Mouse (Mus musculus) olfactory bulb, adult 2 months (tissue): ENCODE measurements around the gene Pogz. TPM values are rescaled to one million over a fixed set of nuclear protein-coding genes. Genes with fewer than 3 reads are reported as not detected.
"Not testable (repeated sequence)": the region's sequence is repeated elsewhere in the genome, so short reads cannot be mapped to it uniquely, and the experiment has no call there.

Source experiments
- H3K27ac ChIP-seq: fragments of 200-500 bp; 2 replicates; pipeline ENCODE4 v1.5.1; 2012; ENCODE audit warnings: low read depth, low read length; ENCODE audit not compliant: insufficient read depth
- H3K4me1 ChIP-seq: fragments of 200-500 bp; 2 replicates; pipeline ENCODE4 v1.6.1; 2012; ENCODE audit warnings: low read length; ENCODE audit not compliant: control insufficient read depth, insufficient read depth
- H3K4me3 ChIP-seq: fragments of 200-500 bp; 2 replicates; pipeline ENCODE4 v1.5.1; 2012; ENCODE audit warnings: mild to moderate bottlenecking, low read depth, low read length, moderate library complexity; ENCODE audit not compliant: insufficient read depth
- CTCF ChIP-seq: fragments of 200-500 bp; IDR thresholded peaks from 2 replicates; pipeline ENCODE4 v1.5.1; 2012; ENCODE audit warnings: low read depth, mild to moderate bottlenecking, low read length, moderate library complexity; ENCODE audit not compliant: insufficient read depth
- POLR2A ChIP-seq: fragments of 200-500 bp; IDR thresholded peaks from 2 replicates; pipeline ENCODE4 v1.6.1; 2012; ENCODE audit warnings: mild to moderate bottlenecking, low read depth, low read length, moderate library complexity; ENCODE audit not compliant: insufficient read depth
- WGBS: fragments of 180-500 bp; shearing (Covaris S2); methylation state at CpG from one replicate; pipeline ENCODE4 v1.1.7; 2018; 5-methylcytosine and 5-hydroxymethylcytosine counted together
- polyA plus RNA-seq: library from polyadenylated mRNA; stranded (reverse); fragments of >200 nt; gene quantifications from 2 replicates; pipeline ENCODE4 v1.2.4, GENCODE M21; 2012; ENCODE audit warnings: low replicate concordance; ENCODE audit not compliant: missing spikeins, insufficient read depth, insufficient read length

Pogz gene
- polyA plus RNA-seq, 1 experiment = not detected

DNA sequence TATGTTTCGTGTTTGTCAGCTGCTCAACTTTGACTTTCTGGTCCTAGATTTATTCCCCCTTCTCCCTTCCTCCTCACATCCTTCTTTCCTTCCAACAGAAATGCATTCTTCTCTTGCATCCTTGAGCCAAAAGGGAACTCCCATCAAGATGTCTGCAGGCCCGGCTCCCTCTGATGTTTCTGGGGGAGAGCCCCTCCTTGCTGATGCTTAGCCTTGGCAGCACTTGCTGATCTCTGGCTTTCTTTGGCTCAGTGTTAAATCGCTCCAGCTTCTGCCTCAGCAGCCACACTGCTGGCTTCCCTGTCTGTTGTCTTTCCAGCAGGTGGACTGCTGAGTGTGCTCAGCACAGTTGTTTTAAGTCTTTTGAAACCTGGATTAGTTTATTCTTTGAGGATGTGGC is 83.7 kb downstream of the Pogz start:
- Histone ChIP-seq H3K4me3 (no peak overlapping the region), H3K4me1 (peaks cover 14% of the 10 kb centered on the region), H3K27ac (no peak overlapping the region)
- no peak for TF ChIP-seq CTCF
- no peak for TF ChIP-seq POLR2A
- WGBS = 35% methylated on average over 3 of the region's 3 CpGs

DNA sequence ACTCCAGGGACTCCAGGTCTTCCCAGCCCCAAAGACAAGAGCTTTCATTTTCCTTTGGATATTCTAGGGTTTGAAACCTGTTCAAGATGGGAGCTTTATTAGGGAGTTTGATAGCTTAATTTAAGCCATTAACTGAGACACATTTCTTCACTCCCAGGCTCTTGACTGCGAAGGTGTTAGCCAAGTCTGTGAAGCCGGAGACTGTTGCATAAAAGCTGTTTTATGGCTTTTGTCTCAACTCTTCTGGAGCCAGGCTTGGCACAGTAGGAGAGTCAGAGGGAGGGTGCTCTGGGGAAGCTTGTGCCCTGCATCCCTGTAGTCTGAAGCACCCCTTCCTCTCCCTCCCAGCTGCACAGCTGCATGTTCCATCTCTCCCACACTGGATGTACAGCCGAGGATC is 85.0 kb downstream of the Pogz start:
- WGBS = 11% methylated on average over 3 of the region's 3 CpGs
- TF ChIP-seq POLR2A (no peak), CTCF (no peak)
- H3K4me1 ChIP-seq = peaks cover 14% of the 10 kb centered on the region
- no peak overlapping the region for H3K4me3 ChIP-seq
- H3K27ac ChIP-seq = no peak overlapping the region

DNA sequence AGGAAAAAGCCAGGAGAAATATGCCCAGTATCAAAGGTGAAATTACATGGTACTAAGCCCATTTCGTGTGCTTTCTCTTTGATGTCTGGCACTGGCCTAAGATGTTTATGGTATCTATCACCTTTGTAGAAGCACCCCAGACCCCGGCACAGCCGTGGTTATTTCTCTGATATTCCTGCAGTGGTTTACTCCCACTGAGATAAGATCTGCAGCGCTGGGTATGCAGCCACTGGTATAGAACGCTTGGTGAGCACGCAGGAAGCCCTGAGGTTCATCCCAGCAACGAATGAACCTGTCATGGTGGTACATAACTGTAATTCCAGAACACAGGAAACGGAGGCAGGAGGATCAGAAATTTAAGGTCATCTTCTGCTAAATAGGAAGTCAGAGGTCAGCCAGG is 87.3 kb downstream of the Pogz start:
- H3K4me3 ChIP-seq = no peak overlapping the region
- H3K4me1 ChIP-seq = peaks cover 7% of the 10 kb centered on the region
- H3K27ac ChIP-seq = no peak overlapping the region
- 87% methylated on average over 8 of the region's 8 CpGs for WGBS
- TF ChIP-seq CTCF (no peak), POLR2A (no peak)

DNA sequence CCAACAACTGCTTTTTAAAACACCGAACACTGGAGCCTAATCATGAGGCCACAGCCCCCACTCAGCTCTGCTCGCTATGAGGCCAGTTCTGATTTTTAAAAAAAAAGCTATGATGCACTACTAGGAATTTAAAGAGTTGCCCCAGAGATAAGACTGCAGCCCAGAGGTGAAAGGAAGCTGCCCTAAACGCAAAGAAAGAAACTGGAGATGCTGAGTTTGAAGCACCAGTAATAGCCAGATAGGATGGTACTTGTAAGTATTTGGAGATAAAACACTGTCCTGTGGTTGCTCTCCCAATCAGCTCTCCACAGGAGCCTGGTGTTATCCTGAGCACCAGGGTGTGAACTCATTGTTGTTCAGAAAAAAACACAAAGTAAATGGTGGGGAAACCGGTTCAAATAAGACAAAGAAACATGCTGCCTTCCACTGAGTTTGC is 89.0 kb downstream of the Pogz start:
- not testable (repeated sequence) for H3K4me3 ChIP-seq, H3K4me1 ChIP-seq, H3K27ac ChIP-seq
- 65% methylated on average over 4 of the region's 4 CpGs for WGBS

DNA sequence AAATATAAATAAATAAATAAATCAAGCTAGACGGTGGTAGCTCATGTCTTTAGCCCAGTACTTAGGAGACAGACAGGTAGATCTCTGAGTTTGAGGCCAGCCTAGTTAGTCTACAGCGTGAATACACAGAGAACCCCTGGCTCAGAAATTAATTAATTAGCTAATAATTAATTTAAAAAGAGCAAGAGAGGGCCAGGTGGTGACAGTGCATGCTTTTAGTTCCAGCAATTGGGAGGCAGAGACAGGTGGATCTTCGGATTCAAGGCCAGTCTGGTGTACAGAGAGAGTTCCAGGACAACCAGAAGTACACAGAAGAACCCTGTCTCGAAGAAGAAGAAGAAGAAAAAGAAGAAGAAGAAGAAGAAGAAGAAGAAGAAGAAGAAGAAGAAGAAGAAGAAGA is 91.6 kb downstream of the Pogz start:
- H3K4me3 ChIP-seq, H3K4me1 ChIP-seq, H3K27ac ChIP-seq: not testable (repeated sequence)
- 93% methylated on average over 4 of the region's 4 CpGs for WGBS

DNA sequence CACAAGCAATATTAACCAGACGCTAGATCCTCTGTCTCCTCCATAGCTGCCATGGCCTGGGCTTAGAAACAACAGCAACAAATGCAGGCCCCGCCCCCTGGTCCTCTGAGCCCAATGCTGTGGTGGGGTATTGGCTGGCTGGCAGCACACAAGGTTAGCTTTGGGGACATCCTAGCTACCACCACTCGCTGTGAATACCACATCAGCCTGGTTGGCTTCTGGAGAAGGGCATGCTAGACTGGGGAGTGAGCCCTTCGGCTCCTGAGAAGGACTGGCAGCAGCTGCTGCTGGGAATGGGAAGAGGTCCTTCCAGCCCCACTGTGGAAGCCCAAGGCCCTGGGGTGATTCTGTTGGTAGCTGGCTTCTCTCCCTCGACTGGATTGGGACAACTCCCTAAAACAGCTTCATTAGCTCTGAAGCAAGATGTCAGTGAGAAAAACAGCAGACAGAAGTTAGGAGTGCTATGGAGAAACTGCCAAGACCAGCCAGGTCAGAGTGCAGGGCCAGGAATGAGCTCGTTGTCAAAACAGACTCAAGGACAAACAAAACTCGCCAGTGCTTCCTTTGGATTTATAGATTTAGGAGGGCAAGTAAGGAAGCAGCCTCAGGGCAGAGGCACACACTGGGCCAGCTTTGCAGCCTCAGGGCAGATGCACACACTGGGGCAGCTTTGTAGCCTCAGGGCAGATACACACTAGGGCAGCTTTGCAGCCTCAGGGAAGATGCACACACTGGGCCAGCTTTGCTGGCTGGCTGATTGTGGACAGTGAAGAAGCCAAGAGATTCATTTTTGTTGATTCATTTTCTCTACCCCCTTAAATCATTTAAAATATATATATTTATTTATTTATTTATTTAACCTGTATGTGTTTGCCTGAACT is 93.3 kb downstream of the Pogz start:
- not testable (repeated sequence) for H3K4me3 ChIP-seq, H3K4me1 ChIP-seq, H3K27ac ChIP-seq
- WGBS = 64% methylated on average over 7 of the region's 7 CpGs

DNA sequence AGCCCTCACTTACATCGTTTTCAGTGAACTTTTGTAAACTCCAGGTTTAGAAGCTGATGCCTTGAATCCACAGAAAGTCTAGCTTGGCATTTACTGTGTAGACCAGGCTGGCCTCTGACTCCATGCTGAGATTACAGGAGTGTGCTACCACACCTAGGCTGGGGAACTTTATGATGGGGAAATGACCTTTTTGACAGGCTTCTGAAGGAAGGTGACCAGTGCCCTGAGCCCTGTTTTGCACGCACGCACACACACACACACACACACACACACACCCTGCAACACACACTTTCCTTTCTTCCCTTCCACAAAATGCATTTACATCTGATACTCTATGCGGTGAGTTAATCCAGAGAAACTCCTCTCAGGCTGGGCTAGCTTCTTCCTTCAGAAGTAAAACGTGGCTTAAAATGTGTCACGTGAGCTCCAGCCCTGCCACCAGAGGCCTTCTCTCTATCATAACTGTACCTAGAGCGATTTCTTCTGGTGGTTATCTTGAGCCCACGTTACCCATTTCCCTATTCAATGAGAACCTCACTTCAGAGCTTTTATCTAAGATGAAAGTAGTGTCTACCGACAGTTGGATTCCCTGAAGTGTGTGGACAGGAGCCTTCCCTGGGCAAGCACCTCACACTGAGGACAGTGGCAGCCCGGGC is 94.2 kb downstream of the Pogz start:
- H3K27ac ChIP-seq, H3K4me3 ChIP-seq, H3K4me1 ChIP-seq: not testable (repeated sequence)
- WGBS = 93% methylated on average over 10 of the region's 10 CpGs

Other genes starting within 250 kb of the Pogz start
- not detected in 2 replicates for gene Gm10972, start 194.5 kb upstream of the Pogz start, polyA plus RNA-seq
- not detected in 2 replicates for gene Tuft1, start 178.7 kb upstream of the Pogz start, polyA plus RNA-seq
- gene Selenbp2, start 144.0 kb upstream of the Pogz start, polyA plus RNA-seq = not detected in 2 replicates
- gene Cgn, start 51.1 kb upstream of the Pogz start, polyA plus RNA-seq = not detected in 2 replicates
- gene Psmb4, start 49.4 kb downstream of the Pogz start, polyA plus RNA-seq = not detected in 2 replicates
- not detected in 2 replicates for gene Selenbp1, start 95.5 kb downstream of the Pogz start, polyA plus RNA-seq
- not detected in 2 replicates for gene Rfx5, start 116.5 kb downstream of the Pogz start, polyA plus RNA-seq
- gene Pi4kb, start 137.2 kb downstream of the Pogz start, polyA plus RNA-seq = not detected in 2 replicates
- 132 TPM in 1 of 2 replicates, not detected in the other for gene Zfp687, start 177.9 kb downstream of the Pogz start, polyA plus RNA-seq
- gene Psmd4, start 205.0 kb downstream of the Pogz start, polyA plus RNA-seq = 457 TPM in 1 of 2 replicates, not detected in the other